Mouse (Mus musculus) skeletal muscle tissue, postnatal 0 days (tissue): Measurements from ENCODE around the gene Fah. TPM values are rescaled to one million over a fixed set of nuclear protein-coding genes. Genes with fewer than 3 reads are reported as not detected.

Experiments
- polyA plus RNA-seq: library from polyadenylated mRNA; unstranded; fragments of >200 nt; fragmentation: Nextera tagmentation; extraction: Ambion mirVana; gene quantifications from 2 replicates; pipeline ENCODE4 v1.2.1, GENCODE M21; 2015

The Fah gene
- polyA plus RNA-seq, result 3.1 and 10.6 TPM in 2 replicates

DNA sequence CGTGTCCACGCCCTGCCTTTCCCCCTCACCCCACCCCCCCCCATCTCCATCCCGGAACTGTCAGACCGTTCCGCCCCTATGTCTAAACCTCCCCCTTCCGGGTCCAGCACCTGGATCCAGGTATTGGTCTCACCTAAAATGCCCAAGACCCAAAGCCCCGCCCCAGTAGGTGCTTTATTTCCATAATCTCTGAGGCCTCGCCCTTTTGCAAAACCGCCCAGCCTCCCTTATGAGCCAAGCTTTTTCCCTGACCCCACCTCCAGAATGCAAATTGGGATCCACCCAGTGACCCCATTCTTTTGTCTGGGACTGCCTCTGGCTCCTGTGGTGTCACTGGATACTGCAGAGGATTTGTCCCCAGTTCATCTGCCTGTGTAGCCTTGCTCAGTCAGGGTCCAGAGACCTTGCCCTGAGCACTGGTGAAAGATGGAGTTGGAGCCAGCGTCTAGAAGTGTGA is at the start of gene Fah:
Fah (minus strand) TSS at position 430 of the 457 bp plus-strand sequence.

Other genes with a start within 250 kb of the Fah start
- gene Arnt2, start 196.5 kb downstream of the Fah start, polyA plus RNA-seq, result 0.76 and 0.78 TPM in 2 replicates
- 0.22 and 0.45 TPM in 2 replicates for gene Gm2115, start 77.8 kb downstream of the Fah start, polyA plus RNA-seq
- gene Zfand6, start 83.2 kb upstream of the Fah start, polyA plus RNA-seq, result 111 and 129 TPM in 2 replicates
- gene Olfr291, start 246.8 kb upstream of the Fah start, polyA plus RNA-seq, result not detected in 2 replicates